In genomic region chr13:28884191-28884820, GRCm38 (mm10) we compare ENCODE assay signal across 8 mouse cellular contexts.
DNase-seq lines count a peak whose midpoint lies in the region; ATAC-seq and TF ChIP-seq lines count a peak whose summit lies in the region.

No protein-coding gene starts in this region.

- H3K36me3 ChIP-seq in forebrain, postnatal 0 days (ENCODE audit: insufficient read depth) = no peaks in the 10 kb centered on the region
- H3K36me3 ChIP-seq in intestine, embryonic 16.5 days (ENCODE audit: control insufficient read depth, insufficient read depth, low read length) = no peaks in the 10 kb centered on the region
- H3K36me3 ChIP-seq in lung, embryonic 16.5 days (ENCODE audit: control insufficient read depth, insufficient read depth, low read length) = no peaks in the 10 kb centered on the region

- peak overlapping the region; percentile 48 for H3K9ac ChIP-seq in forebrain, postnatal 0 days
- peak overlapping the region; percentile 70 for H3K9ac ChIP-seq in intestine, embryonic 16.5 days (ENCODE audit: low read depth, low read length)
- H3K9ac ChIP-seq in lung, embryonic 16.5 days (ENCODE audit: low read length) = peak overlapping the region; percentile 72

- TF ChIP-seq CTCF in forebrain, postnatal 0 days (IDR thresholded peaks at IDR 0.05; ENCODE audit: low read depth) = no peak

- H3K4me3 ChIP-seq in forebrain, postnatal 0 days (ENCODE audit: low read depth, low read length) = peak overlapping the region; percentile 59
- peak overlapping the region; percentile 60 for H3K4me3 ChIP-seq in intestine, embryonic 16.5 days (ENCODE audit: low read length)
- H3K4me3 ChIP-seq in lung, embryonic 16.5 days (ENCODE audit: low read length) = peak overlapping the region; percentile 63

- peak; percentile 12 for DNase-seq in CD4-positive helper T cell, adult 2 months (ENCODE audit: low read depth, low spot score)
- peak; percentile 36 for DNase-seq in Muller cell, postnatal 12 days (ENCODE audit: inconsistent ontology term)
- no peak for DNase-seq in forebrain, postnatal 0 days
- DNase-seq in retina, embryonic 14.5 days (ENCODE audit: low spot score) = peak; percentile 60
- DNase-seq in c-Kit-positive CD71-positive TER-119-positive erythroid progenitor cells, embryonic 14.5 days (ENCODE audit: low spot score) = no peak
- DNase-seq in layer of hippocampus, postnatal 25 days (ENCODE audit: extremely low spot score in 1 of 2, low spot score in 1 of 2) = no peak

- H3K4me1 ChIP-seq in forebrain, postnatal 0 days (ENCODE audit: insufficient read depth) = peaks cover 5% of the 10 kb centered on the region; the same call in 1 of the 2 replicates
- peaks cover 3% of the 10 kb centered on the region; the same call in 1 of the 2 replicates for H3K4me1 ChIP-seq in intestine, embryonic 16.5 days (ENCODE audit: control insufficient read depth, insufficient read depth, low read length)
- peaks cover 19% of the 10 kb centered on the region for H3K4me1 ChIP-seq in lung, embryonic 16.5 days (replicated peaks; ENCODE audit: control insufficient read depth, insufficient read depth, low read length)

- ATAC-seq in forebrain, postnatal 0 days = 0 out of 2 replicates have a peak, but pooled peaks have one; percentile 28
- ATAC-seq in intestine, embryonic 16.5 days = no peak
- ATAC-seq in lung, embryonic 16.5 days (ENCODE audit: low read depth) = peak; percentile 19; the same call in 1 of the 2 replicates

- WGBS in forebrain, postnatal 0 days = under 1% methylated on average over 26 of the region's 26 CpGs
- WGBS in intestine, embryonic 16.5 days = under 1% methylated on average over 26 of the region's 26 CpGs
- under 1% methylated on average over 26 of the region's 26 CpGs for WGBS in lung, embryonic 16.5 days

- H3K4me2 ChIP-seq in forebrain, postnatal 0 days (ENCODE audit: low read depth) = peak overlapping the region; percentile 76
- peak overlapping the region; percentile 82 for H3K4me2 ChIP-seq in intestine, embryonic 16.5 days (ENCODE audit: low read depth, low read length)
- peak overlapping the region; percentile 78 for H3K4me2 ChIP-seq in lung, embryonic 16.5 days (ENCODE audit: low read depth, low read length)

- H3K9me3 ChIP-seq in forebrain, postnatal 0 days (ENCODE audit: low read length) = no peaks in the 10 kb centered on the region
- H3K9me3 ChIP-seq in intestine, embryonic 16.5 days (ENCODE audit: control insufficient read depth, low read length) = no peaks in the 10 kb centered on the region
- H3K9me3 ChIP-seq in lung, embryonic 16.5 days (ENCODE audit: control insufficient read depth, low read length) = no peaks in the 10 kb centered on the region

- no peak overlapping the region for H3K27ac ChIP-seq in forebrain, postnatal 0 days (ENCODE audit: low read depth, low read length)
- no peak overlapping the region for H3K27ac ChIP-seq in intestine, embryonic 16.5 days (ENCODE audit: low read length)
- no peak overlapping the region for H3K27ac ChIP-seq in lung, embryonic 16.5 days (ENCODE audit: low read length)

- H3K27me3 ChIP-seq in forebrain, postnatal 0 days (ENCODE audit: insufficient read depth, low read length) = no peaks in the 10 kb centered on the region
- peaks cover 8% of the 10 kb centered on the region for H3K27me3 ChIP-seq in intestine, embryonic 16.5 days (replicated peaks; ENCODE audit: control insufficient read depth, insufficient read depth, low read length)
- H3K27me3 ChIP-seq in lung, embryonic 16.5 days (ENCODE audit: control insufficient read depth, insufficient read depth, low read depth, low read length) = no peaks in the 10 kb centered on the region

Comparison
In these comparisons a context has a peak if more than half of its experiments do, and no peak if none do; other contexts are left out.
1. DNase-seq: peak in CD4-positive helper T cell, adult 2 months (single experiment), Muller cell, postnatal 12 days (single experiment) and retina, embryonic 14.5 days (single experiment); none in forebrain, postnatal 0 days (single experiment), c-Kit-positive CD71-positive TER-119-positive erythroid progenitor cells, embryonic 14.5 days (single experiment) and layer of hippocampus, postnatal 25 days (0 of 2).
2. Peak in every context shown above with its lines, with median percentiles within 50 percentile points of each other: H3K4me2 ChIP-seq, H3K4me3 ChIP-seq and H3K9ac ChIP-seq.